Mouse (Mus musculus): ENCODE results near the gene Hsd3b1.
"Not testable (repeated sequence)": the region's sequence is repeated elsewhere in the genome, so short reads cannot be mapped to it uniquely, and the experiment has no call there.

The Hsd3b1 gene

GRCm38 (mm10) chr3:98859576-98859975, at the start of gene Hsd3b1:
TSS of gene Hsd3b1 (minus strand) at chr3:98859794.
- POLR2A ChIA-PET, result interaction anchor here in 1 of 4 experiments (1.4 kb wide), 1 partner anchor 29 kb away, joined by 4 read pairs; no protein-coding TSS in a partner anchor
- CTCF ChIA-PET, result no interaction called here

DNA sequence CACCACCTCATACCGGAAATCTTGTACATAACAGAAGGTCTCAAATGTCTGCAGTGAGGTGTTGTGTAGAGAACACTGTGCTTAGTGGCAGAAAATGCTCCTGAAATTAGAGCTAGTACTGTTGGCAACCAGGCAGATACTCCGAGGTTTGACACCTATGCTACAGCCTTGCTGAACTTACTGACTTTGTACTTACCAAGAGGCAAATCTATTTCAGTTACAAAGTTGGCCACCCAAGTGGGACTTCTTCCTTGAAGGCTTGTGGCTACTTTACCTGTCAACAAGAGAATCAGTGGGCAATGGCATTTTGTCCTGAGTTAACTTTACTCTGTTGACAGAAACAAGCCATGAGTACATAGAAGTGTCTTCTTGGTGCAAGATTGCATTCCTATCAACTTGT, 38.0 kb upstream of the Hsd3b1 start:
- ChIA-PET CTCF (no interaction called here), POLR2A (no interaction called here)

DNA sequence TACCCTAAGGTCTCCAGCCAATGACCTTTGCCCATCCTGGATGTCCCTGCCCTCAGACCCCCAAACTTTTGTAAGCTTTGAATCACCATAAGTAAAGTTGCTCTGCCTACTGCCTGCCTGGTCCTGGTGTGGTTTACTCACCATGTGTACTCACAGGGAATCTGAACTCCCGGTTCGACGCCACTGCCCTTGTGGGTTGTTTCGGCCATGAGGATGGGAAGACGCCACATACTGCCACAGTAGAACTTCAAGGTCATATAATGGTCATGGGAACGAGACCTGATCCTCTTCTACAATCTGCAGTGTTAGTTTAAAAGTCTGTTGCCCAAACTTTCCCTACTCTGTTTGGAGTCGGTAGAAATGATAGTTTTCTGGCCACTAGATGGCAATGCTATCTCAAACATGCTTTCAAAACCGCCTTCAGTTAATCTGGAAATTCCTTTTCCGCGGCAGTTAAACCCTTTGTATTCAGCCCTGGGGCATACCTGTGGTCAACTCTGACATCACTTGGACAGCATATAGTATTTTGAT, 35.5 kb upstream of the Hsd3b1 start:
- ChIA-PET POLR2A (no interaction called here), CTCF (no interaction called here)

GRCm38 (mm10) chr3:98893057-98893772, 33.6 kb upstream of the Hsd3b1 start, which contains the start of gene Hao2:
TSS of gene Hao2 (minus strand) at chr3:98893239.
- CTCF ChIA-PET, result interaction anchor here in 1 of 4 experiments (0.6 kb wide), 1 partner anchor 265 kb away, joined by 6 read pairs; no protein-coding TSS in a partner anchor
- POLR2A ChIA-PET, result interaction anchor here in 1 of 4 experiments (0.6 kb wide), 1 partner anchor 737 kb away, joined by 3 read pairs; no protein-coding TSS in a partner anchor

GRCm38 (mm10) chr3:98890430-98890829, 30.8 kb upstream of the Hsd3b1 start:
- ChIA-PET POLR2A (no interaction called here), CTCF (interaction anchor here in 1 of 4 experiments (0.5 kb wide), 1 partner anchor 82 kb away, joined by 3 read pairs; no protein-coding TSS in a partner anchor)

DNA sequence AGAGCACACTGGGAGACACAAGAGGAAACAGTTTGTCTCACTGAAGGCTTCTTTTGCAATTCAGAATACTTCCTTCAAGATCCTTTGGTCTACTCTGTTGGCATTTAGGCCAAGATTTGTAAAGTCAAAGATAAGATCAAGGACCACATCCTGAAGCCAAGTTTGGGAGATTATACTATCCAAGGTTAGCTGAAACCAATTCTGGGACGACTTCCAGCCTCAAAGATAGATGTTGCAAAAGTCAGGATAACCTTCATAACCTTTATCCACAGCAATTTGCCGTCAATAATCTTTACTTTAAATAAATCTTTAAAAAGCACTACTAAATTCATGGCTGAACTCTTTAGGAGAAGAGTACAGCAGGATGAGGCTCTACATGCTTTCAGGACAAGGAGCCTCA, 28.6 kb upstream of the Hsd3b1 start:
- ChIA-PET CTCF (no interaction called here), POLR2A (no interaction called here)

DNA sequence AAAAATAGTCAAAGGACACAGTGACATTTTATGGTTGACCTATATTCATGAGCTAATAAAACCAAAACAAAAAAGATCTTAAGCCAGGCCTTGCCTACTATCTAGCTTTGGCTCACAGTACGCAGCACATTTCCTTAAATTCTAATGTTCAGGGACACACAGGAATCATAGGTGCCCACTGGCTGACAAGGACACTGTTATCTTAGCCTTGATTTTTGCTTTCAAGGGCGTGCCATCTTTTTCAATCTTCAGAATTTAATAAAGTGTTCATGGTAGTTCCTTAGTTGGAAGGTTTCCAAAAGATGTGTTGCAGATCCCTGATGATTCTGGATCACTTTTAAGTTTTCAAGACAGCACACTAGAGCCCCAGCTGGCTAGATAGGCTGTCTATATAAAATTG, 21.2 kb upstream of the Hsd3b1 start:
- ChIA-PET POLR2A (no interaction called here), CTCF (no interaction called here)

DNA sequence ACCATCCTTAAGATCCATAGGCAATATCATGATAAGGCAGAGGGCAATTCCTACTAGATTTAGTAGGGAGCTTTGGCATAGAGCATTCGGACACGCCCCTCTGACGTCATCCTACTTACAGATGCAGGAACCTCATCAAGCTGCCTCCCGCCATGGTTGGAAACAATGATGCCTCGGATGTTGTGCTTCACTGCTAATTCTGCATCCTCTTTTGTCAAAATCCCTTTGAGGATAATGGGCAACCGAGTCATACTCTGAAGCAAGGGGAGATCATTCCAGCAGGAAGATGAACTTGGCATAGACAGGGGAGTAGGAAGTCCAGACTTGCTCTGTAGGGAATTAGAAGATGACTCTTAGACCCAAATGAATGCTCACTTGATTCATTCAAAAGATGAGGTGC, 20.6 kb upstream of the Hsd3b1 start:
- ChIA-PET CTCF (no interaction called here), POLR2A (no interaction called here)

GRCm38 (mm10) chr3:98868219-98868618, 8.6 kb upstream of the Hsd3b1 start:
- POLR2A ChIA-PET, result no interaction called here
- CTCF ChIA-PET, result no interaction called here

GRCm38 (mm10) chr3:98862800-98863199, 3.2 kb upstream of the Hsd3b1 start:
- POLR2A ChIA-PET, result no interaction called here
- CTCF ChIA-PET, result no interaction called here

GRCm38 (mm10) chr3:98858051-98858450, 1.5 kb downstream of the Hsd3b1 start:
- ChIA-PET CTCF (no interaction called here), POLR2A (no interaction called here)

DNA sequence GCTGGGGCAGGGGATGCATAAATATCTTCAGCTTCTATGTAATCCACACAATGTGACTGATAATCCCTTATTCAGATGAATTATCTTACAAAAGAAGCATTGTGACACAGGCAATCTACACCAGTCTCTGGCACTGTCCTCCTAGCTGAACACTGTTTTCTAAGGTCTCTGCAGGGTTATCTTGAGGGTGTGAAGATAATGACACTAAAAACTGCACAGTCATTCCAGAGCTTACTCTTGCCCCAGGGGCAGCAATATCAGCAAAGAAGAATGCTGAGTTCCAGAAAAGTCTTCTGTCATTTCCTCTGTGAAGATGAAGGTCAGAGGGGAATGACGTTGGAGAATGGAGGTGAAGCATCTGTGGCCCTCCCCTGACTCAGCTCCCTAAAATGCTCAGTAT, 2.7 kb downstream of the Hsd3b1 start:
- ChIA-PET POLR2A (no interaction called here), CTCF (interaction anchor here in 1 of 4 experiments (0.5 kb wide), 1 partner anchor 1002 kb away, joined by 7 read pairs; no protein-coding TSS in a partner anchor)

DNA sequence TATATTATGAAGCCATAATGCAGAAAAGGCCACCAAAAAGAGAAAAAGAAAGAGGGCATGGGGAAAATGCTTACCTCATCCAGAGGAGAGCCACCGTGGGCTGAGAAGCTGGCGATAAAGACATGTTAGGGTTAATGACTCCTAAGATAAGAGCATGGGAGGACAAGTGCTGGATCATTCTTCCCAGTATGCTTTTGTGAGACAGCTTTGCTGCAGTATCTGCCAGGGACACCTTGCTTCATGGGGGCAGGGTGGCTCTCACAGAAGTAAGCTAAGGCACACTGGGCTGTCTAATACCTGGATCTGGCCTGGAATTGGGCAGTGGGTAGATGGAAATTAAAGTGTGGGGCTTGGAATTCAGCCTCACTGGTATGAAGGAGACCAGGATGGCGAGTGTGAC, 4.4 kb downstream of the Hsd3b1 start:
- ChIA-PET POLR2A (no interaction called here), CTCF (no interaction called here)

GRCm38 (mm10) chr3:98853685-98854084, 5.9 kb downstream of the Hsd3b1 start:
- ChIA-PET POLR2A (no interaction called here), CTCF (no interaction called here)

DNA sequence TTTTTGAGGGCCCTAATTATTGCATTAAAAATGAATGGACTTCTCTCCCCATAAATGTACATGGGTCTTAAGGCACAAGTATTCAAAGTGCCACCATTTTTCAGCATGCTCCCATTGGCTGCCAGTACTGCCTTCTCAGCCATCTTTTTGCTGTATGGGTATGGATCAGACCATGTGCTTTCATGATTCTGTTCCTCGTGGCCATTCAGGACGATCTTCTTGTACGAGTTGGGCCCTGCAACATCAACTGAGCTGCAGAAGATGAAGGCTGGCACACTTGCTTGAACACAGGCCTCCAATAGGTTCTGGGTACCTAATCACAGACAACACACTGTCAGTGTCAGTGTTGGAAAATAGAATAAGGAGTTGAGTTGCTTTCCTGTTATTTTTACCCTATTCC, 6.5 kb downstream of the Hsd3b1 start:
- POLR2A ChIA-PET, result no interaction called here

DNA sequence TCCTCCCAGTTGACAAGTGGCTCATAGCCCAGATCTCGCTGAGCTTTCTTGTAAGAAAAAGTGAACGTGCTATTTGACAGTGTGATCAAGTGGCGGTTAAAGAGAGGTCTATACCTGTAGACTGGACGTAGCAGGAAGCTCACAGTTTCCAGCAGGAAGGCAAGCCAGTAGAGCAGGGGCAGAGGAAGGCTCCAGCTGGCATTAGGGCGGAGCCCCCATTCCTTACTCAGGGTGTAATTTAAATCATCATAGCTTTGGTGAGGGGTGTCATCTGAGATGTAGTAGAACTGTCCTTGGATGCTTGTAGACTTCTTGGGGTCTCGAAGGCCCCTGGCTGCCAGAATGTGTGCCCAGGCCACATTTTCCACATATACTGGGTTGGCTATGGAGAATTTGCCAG, 7.0 kb downstream of the Hsd3b1 start:
- CTCF ChIA-PET, result no interaction called here
- POLR2A ChIA-PET, result no interaction called here

More for the DNA sequence above, 6.5 kb downstream of the Hsd3b1 start:
- CTCF ChIA-PET, result no interaction called here

DNA sequence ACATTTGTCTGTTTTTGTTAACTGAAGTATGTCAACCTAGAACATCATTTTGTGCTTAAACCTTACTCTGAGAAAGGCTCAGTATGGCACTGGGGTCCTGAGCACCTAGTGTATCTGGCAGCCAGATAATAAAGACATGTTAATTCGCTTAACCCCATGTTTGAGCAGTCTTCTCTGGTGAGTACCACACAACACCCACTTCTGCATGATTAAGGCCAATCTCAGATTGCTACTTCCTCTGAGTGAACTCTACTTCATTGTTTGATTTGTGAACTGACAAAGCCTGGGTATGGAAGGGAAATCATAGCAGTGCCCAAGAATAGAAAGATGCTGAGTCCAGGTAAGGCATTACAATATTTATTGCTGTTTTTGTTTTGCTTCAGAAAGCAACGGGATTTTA, 7.7 kb downstream of the Hsd3b1 start:
- POLR2A ChIA-PET, result no interaction called here
- CTCF ChIA-PET, result no interaction called here

- CTCF ChIA-PET, result no interaction called here
- POLR2A ChIA-PET, result no interaction called here
Observed at GRCm38 (mm10) chr3:98850262-98850661, 9.3 kb downstream of the Hsd3b1 start.

DNA sequence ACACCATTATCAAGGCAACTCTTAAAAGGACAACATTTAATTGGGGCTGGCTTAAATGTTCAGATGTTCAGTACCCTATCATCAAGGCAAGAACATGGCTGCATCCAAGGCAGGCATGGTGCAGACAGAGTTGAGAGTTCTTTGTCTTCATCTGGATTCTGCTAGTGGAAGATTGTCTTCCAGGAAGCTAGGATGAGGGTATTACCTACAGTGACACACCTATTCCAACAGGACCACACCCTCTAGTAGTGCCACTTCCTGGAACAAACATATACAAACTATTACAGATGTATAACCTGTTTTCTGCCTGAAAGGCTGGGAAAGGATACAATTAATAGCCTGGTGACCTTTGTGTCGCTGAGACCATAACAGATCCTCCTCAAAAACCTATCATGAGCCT, 10.7 kb downstream of the Hsd3b1 start:
- ChIA-PET POLR2A (no interaction called here), CTCF (no interaction called here)

DNA sequence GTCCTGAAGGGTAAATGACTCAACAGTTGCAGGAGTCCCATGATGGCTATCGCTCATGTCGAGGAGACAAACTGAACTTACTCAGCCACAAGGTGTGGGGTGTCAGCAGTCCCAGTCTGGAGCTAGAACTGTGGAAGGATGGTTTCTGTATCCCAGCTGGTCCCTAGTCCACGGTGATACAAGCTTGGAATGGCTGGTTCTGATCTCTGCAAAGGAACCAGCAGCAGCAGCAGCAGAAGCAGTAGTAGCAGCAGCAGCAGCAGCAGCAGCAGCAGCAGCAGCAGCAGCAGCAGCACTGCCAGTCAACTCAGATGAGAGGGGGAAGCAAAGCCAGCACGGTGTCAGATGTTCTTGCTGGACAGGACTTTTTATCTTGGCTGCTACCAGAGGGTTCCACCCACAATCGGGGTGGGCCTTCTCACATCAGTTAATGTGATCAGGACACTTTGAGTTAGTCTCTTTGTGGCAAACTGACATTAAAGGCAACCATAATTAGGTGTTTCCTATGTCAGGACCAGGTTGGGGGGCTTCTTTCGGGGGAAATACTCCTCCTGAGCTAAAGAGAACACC, 45.4 kb downstream of the Hsd3b1 start, which contains the start of gene Hsd3b6:
Gene Hsd3b6 (minus strand): TSS at position 343 of the 570 bp plus-strand sequence.
- POLR2A ChIA-PET, result no interaction called here
- CTCF ChIA-PET, result no interaction called here

GRCm38 (mm10) chr3:98812653-98813052, 46.9 kb downstream of the Hsd3b1 start:
- CTCF ChIA-PET, result interaction anchor here in 1 of 4 experiments (0.7 kb wide), 1 partner anchor 1042 kb away, joined by 5 read pairs; no protein-coding TSS in a partner anchor

More at GRCm38 (mm10) chr3:98812653-98813052, 46.9 kb downstream of the Hsd3b1 start:
- POLR2A ChIA-PET, result not testable (repeated sequence)

Data from embryonic stem cell, embryonic (primary cell).